Mouse (Mus musculus) erythroblast, embryonic 14.5 days (primary cell): Measurements from ENCODE around the gene Zbtb7b. TPM values are rescaled to one million over a fixed set of nuclear protein-coding genes. Genes with fewer than 3 reads are reported as not detected.

ENCODE experiments used
- H3K27me3 ChIP-seq: 2 replicates; pipeline ENCODE4 v1.6.1; 2012; ENCODE audit warnings: inconsistent platforms; ENCODE audit not compliant: control insufficient read depth
- H3K36me3 ChIP-seq: 2 replicates; pipeline ENCODE4 v1.6.1; 2012; ENCODE audit warnings: mild to moderate bottlenecking, inconsistent platforms; ENCODE audit not compliant: control insufficient read depth
- H3K4me1 ChIP-seq: 2 replicates; pipeline ENCODE4 v1.6.1; 2012; ENCODE audit warnings: inconsistent platforms; ENCODE audit not compliant: control insufficient read depth
- H3K4me3 ChIP-seq: replicated peaks from 2 replicates; pipeline ENCODE3; 2012; ENCODE audit warnings: moderate library complexity, mild to moderate bottlenecking, inconsistent platforms
- H3K9me3 ChIP-seq: 2 replicates; pipeline ENCODE4 v1.6.1; 2012; ENCODE audit warnings: low read length, inconsistent platforms, mixed read lengths; ENCODE audit not compliant: control insufficient read depth
- GATA1 ChIP-seq: IDR thresholded peaks from 2 replicates; pipeline ENCODE4 v1.6.1; 2012; ENCODE audit warnings: low read length, inconsistent platforms, mixed read lengths
- TAL1 ChIP-seq: IDR thresholded peaks from 3 replicates; pipeline ENCODE4 v1.6.1; 2012; ENCODE audit warnings: low read length, inconsistent platforms, mixed read lengths
- polyA plus RNA-seq: library from polyadenylated mRNA; stranded (reverse); fragments of >175 nt; gene quantifications from 2 replicates; pipeline ENCODE4 v1.2.3, GENCODE M21; 2012

Gene Zbtb7b
- polyA plus RNA-seq, 1 experiment: 0.38 TPM

GRCm38 (mm10) chr3:89332476-89332875 is 62.1 kb downstream of the Zbtb7b start:
- Histone ChIP-seq H3K9me3 (no peaks in the 10 kb centered on the region), H3K36me3 (no peaks in the 10 kb centered on the region), H3K27me3 (peaks cover 58% of the 10 kb centered on the region), H3K4me3 (no peak overlapping the region), H3K4me1 (peaks cover 3% of the 10 kb centered on the region)
- TF ChIP-seq TAL1: no peak
- no peak for TF ChIP-seq GATA1

DNA sequence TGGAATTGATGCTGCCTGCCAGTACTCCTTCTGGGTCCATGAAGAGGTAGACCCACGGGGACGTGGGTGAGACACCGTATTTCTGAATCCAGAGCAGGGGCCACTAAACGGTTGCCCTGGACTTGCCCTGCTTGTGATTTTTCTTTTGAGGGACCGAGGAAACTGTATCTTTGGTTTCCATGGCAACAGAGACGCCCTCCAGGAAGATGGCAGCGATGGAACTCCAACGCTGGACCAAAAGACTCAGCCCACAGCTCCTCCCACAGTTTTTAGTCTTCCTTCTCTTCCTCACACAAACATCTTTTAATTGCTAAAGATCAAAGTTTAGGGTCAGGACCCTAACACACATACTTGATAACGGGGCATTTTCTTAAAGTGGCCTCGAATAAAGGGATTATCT is 62.6 kb downstream of the Zbtb7b start:
- Histone ChIP-seq H3K9me3 (no peaks in the 10 kb centered on the region), H3K27me3 (peaks cover 57% of the 10 kb centered on the region)
- TF ChIP-seq TAL1: no peak
- no peak for TF ChIP-seq GATA1

DNA sequence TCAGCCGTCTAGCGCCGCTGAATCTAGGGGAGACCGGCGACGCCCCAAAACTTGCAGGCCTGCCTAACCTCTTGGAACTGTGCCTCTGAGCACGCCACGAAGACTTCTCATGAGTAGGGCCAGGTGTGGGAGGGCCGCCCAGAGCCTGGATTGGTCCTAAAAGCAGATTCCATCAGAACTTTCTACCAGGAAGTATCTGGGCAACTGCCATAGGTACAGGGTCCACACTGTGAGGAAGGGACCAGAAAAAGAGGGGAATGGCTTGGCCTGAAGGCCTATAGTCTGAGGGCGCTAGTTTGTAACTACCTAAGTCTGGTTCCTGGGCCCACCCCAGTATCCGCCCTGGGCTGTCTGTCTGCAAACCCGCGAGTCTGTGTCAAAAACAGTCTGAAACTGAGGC is 63.0 kb downstream of the Zbtb7b start:
- no peak overlapping the region for H3K4me3 ChIP-seq
- no peaks in the 10 kb centered on the region for H3K36me3 ChIP-seq
- TF ChIP-seq GATA1: no peak
- TF ChIP-seq TAL1: no peak
- peaks cover 55% of the 10 kb centered on the region for H3K27me3 ChIP-seq
- peaks cover 2% of the 10 kb centered on the region; the same call in 1 of the 2 replicates for H3K4me1 ChIP-seq
- no peaks in the 10 kb centered on the region for H3K9me3 ChIP-seq

More for the DNA sequence above, 62.6 kb downstream of the Zbtb7b start:
- Histone ChIP-seq H3K36me3 (no peaks in the 10 kb centered on the region), H3K4me3 (no peak overlapping the region), H3K4me1 (peaks cover 2% of the 10 kb centered on the region; the same call in 1 of the 2 replicates)

DNA sequence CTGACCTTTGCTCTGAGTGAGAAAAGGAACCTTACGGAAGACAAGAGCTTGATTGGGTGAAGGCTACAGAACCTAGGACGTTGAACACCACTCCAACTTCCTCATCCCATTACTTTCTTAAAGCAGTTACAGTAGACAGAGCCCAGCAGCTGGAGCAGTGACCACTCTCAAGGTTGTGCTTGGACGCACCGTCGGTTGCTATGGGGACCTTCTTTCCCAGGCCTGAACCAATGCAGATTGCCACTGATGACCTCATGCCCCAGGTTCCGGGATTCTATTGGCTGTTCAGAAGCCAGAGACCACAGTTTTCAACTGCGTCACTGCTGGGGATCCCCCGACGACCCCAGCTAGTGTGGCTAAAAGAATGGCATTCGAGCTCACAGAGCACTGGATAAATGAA is 63.6 kb downstream of the Zbtb7b start:
- peaks cover 3% of the 10 kb centered on the region for H3K4me1 ChIP-seq
- H3K36me3 ChIP-seq: no peaks in the 10 kb centered on the region
- H3K4me3 ChIP-seq: no peak overlapping the region
- no peaks in the 10 kb centered on the region for H3K9me3 ChIP-seq
- H3K27me3 ChIP-seq: peaks cover 52% of the 10 kb centered on the region
- TF ChIP-seq GATA1: no peak
- TF ChIP-seq TAL1: no peak

DNA sequence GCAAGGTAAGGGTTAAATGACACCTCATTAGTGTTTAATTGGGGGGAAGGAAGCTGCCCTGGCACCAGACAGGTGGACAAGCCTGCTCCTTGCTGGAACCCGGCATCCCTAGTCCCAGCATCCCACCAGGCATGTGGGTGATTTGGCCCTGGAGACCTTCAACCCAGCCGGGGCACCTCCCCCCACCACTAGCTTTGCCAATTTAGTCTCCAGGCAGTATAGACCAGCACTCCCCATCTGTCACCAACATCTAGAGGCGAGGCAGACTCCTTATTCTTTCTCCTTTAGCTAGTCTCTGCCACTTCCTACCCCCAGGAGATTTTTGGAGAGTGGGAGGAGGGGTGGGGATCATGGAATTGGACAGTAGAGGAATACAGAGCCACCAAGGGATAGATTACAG is 64.2 kb downstream of the Zbtb7b start:
- Histone ChIP-seq H3K4me3 (no peak overlapping the region), H3K27me3 (peaks cover 57% of the 10 kb centered on the region), H3K9me3 (no peaks in the 10 kb centered on the region), H3K36me3 (no peaks in the 10 kb centered on the region), H3K4me1 (peaks cover 5% of the 10 kb centered on the region)
- TF ChIP-seq GATA1 (no peak), TAL1 (no peak)

GRCm38 (mm10) chr3:89328623-89329022 is 66.0 kb downstream of the Zbtb7b start:
- no peak for TF ChIP-seq GATA1
- TF ChIP-seq TAL1: no peak
- H3K4me3 ChIP-seq: no peak overlapping the region
- H3K27me3 ChIP-seq: peaks cover 57% of the 10 kb centered on the region
- H3K4me1 ChIP-seq: peaks cover 5% of the 10 kb centered on the region
- no peaks in the 10 kb centered on the region for H3K9me3 ChIP-seq
- H3K36me3 ChIP-seq: no peaks in the 10 kb centered on the region

Other genes with a start within 250 kb of the Zbtb7b start
- gene Hcn3, start 234.6 kb downstream of the Zbtb7b start, polyA plus RNA-seq: 0.02 TPM in 2 replicates
- gene Clk2, start 230.0 kb downstream of the Zbtb7b start, polyA plus RNA-seq: 2.4 and 3.0 TPM in 2 replicates
- 18.8 and 19.5 TPM in 2 replicates for gene Scamp3, start 217.3 kb downstream of the Zbtb7b start, polyA plus RNA-seq
- gene Fam189b, start 211.6 kb downstream of the Zbtb7b start, polyA plus RNA-seq: 0.60 and 0.84 TPM in 2 replicates
- gene Gba, start 191.8 kb downstream of the Zbtb7b start, polyA plus RNA-seq: 0.40 and 0.57 TPM in 2 replicates
- gene Thbs3, start 179.6 kb downstream of the Zbtb7b start, polyA plus RNA-seq: 0.03 and 0.04 TPM in 2 replicates
- gene Mtx1, start 167.7 kb downstream of the Zbtb7b start, polyA plus RNA-seq: 29.8 and 31.7 TPM in 2 replicates
- gene Muc1, start 165.7 kb downstream of the Zbtb7b start, polyA plus RNA-seq: not detected in 2 replicates
- 4.0 and 4.8 TPM in 2 replicates for gene Krtcap2, start 148.8 kb downstream of the Zbtb7b start, polyA plus RNA-seq
- gene Trim46, start 148.5 kb downstream of the Zbtb7b start, polyA plus RNA-seq: 0.02 TPM in 1 of 2 replicates, not detected in the other
- gene Dpm3, start 135.4 kb downstream of the Zbtb7b start, polyA plus RNA-seq: 25.2 and 26.1 TPM in 2 replicates
- 0.07 and 0.18 TPM in 2 replicates for gene Slc50a1, start 124.2 kb downstream of the Zbtb7b start, polyA plus RNA-seq
- 0.03 and 0.04 TPM in 2 replicates for gene Efna1, start 113.6 kb downstream of the Zbtb7b start, polyA plus RNA-seq
- not detected in 2 replicates for gene Efna3, start 71.8 kb downstream of the Zbtb7b start, polyA plus RNA-seq
- not detected in 2 replicates for gene Efna4, start 56.7 kb downstream of the Zbtb7b start, polyA plus RNA-seq
- 0.50 and 0.70 TPM in 2 replicates for gene Adam15, start 44.8 kb downstream of the Zbtb7b start, polyA plus RNA-seq
- gene Dcst2, start 32.8 kb downstream of the Zbtb7b start, polyA plus RNA-seq: not detected in 2 replicates
- 0.10 TPM in 1 of 2 replicates, not detected in the other for gene Dcst1, start 29.5 kb downstream of the Zbtb7b start, polyA plus RNA-seq
- 0.04 TPM in 1 of 2 replicates, not detected in the other for gene Lenep, start 8.0 kb upstream of the Zbtb7b start, polyA plus RNA-seq
- 1.3 and 1.6 TPM in 2 replicates for gene Flad1, start 17.1 kb upstream of the Zbtb7b start, polyA plus RNA-seq
- gene Cks1b, start 23.6 kb upstream of the Zbtb7b start, polyA plus RNA-seq: 6.9 and 7.4 TPM in 2 replicates
- gene Shc1, start 23.7 kb upstream of the Zbtb7b start, polyA plus RNA-seq: 11.4 and 12.7 TPM in 2 replicates
- gene Pygo2, start 35.4 kb upstream of the Zbtb7b start, polyA plus RNA-seq: 5.9 TPM in 2 replicates
- 0.13 and 0.21 TPM in 2 replicates for gene Pbxip1, start 41.9 kb upstream of the Zbtb7b start, polyA plus RNA-seq
- gene Pmvk, start 59.8 kb upstream of the Zbtb7b start, polyA plus RNA-seq: 1.3 and 1.4 TPM in 2 replicates
- 0.02 TPM in 1 of 2 replicates, not detected in the other for gene Kcnn3, start 125.4 kb upstream of the Zbtb7b start, polyA plus RNA-seq